Mouse (Mus musculus) midbrain, postnatal 0 days (tissue): Measurements from ENCODE around the gene Nipa2. TPM values are rescaled to one million over a fixed set of nuclear protein-coding genes. Genes with fewer than 3 reads are reported as not detected.
"Not testable (repeated sequence)": the region's sequence is repeated elsewhere in the genome, so short reads cannot be mapped to it uniquely, and the experiment has no call there.

Experiments used
- ATAC-seq: fragments of 200-750 bp; cut with Nextera tagmentation; 2 replicates; pipeline ENCODE4 v1.8.0; 2017; ENCODE audit warnings: moderate number of reproducible peaks, mild to moderate bottlenecking, moderate TSS enrichment, moderate library complexity; ENCODE audit not compliant: low FRiP score
- DNase-seq: peaks from one replicate; pipeline ENCODE4 v3.0.0-alpha.2; 2015; ENCODE audit warnings: low spot score
- H3K27ac ChIP-seq: fragments of 300-500 bp; sonication (generic); 2 replicates; pipeline ENCODE4 v1.5.1; 2014; ENCODE audit warnings: low read depth, mild to moderate bottlenecking, low read length, mixed read lengths
- H3K27me3 ChIP-seq: fragments of 300-500 bp; sonication (generic); 2 replicates; pipeline ENCODE4 v1.6.1; 2014; ENCODE audit warnings: low read length, control low read depth, mixed read lengths; ENCODE audit not compliant: insufficient read depth
- H3K36me3 ChIP-seq: fragments of 300-500 bp; sonication (generic); 2 replicates; pipeline ENCODE4 v1.6.1; 2014; ENCODE audit warnings: low read length, control low read depth, mixed read lengths; ENCODE audit not compliant: insufficient read depth
- H3K4me1 ChIP-seq: fragments of 300-500 bp; sonication (generic); 2 replicates; pipeline ENCODE4 v1.6.1; 2014; ENCODE audit warnings: mild to moderate bottlenecking, control low read depth, antibody characterized with exemption, low read length, mixed read lengths; ENCODE audit not compliant: insufficient read depth
- H3K4me2 ChIP-seq: fragments of 300-500 bp; sonication (generic); 2 replicates; pipeline ENCODE4 v1.6.1; 2014; ENCODE audit warnings: low read depth, mild to moderate bottlenecking, low read length, mixed read lengths; ENCODE audit not compliant: poor library complexity, severe bottlenecking
- H3K4me3 ChIP-seq: fragments of 300-500 bp; sonication (generic); 2 replicates; pipeline ENCODE4 v1.5.1; 2014; ENCODE audit warnings: low read depth, mild to moderate bottlenecking, low read length, moderate library complexity
- H3K9ac ChIP-seq: fragments of 300-500 bp; sonication (generic); replicated peaks from 2 replicates; pipeline ENCODE4 v1.6.1; 2014; ENCODE audit warnings: mild to moderate bottlenecking, low read length, moderate library complexity, mixed read lengths; ENCODE audit not compliant: poor library complexity, severe bottlenecking
- H3K9me3 ChIP-seq: fragments of 300-500 bp; sonication (generic); 2 replicates; pipeline ENCODE4 v1.6.1; 2016; ENCODE audit warnings: low read length, control low read depth
- CTCF ChIP-seq: IDR thresholded peaks from 2 replicates; pipeline ENCODE4 v1.5.1; 2016; ENCODE audit warnings: antibody characterized with exemption, mild to moderate bottlenecking
- WGBS: fragments of 180-500 bp; shearing (Covaris S2); extraction: QIAGEN DNeasy Blood & Tissue Kit; methylation state at CpG from one replicate; pipeline ENCODE4 v1.1.7; 2014; 5-methylcytosine and 5-hydroxymethylcytosine counted together
- polyA plus RNA-seq: library from polyadenylated mRNA; unstranded; fragments of >200 nt; fragmentation: Nextera tagmentation; extraction: Ambion mirVana; gene quantifications from 2 replicates; pipeline ENCODE4 v1.2.1, GENCODE M21; 2015
- total RNA-seq: library from RNA; depleted of rRNA; stranded (reverse); fragments of >200 nt; gene quantifications from 2 replicates; pipeline ENCODE4 v1.2.3, GENCODE M21; 2014

Gene Nipa2
- total and polyA plus RNA-seq, 2 experiments from 2014 or later: 28.9 to 31.3 TPM

DNA sequence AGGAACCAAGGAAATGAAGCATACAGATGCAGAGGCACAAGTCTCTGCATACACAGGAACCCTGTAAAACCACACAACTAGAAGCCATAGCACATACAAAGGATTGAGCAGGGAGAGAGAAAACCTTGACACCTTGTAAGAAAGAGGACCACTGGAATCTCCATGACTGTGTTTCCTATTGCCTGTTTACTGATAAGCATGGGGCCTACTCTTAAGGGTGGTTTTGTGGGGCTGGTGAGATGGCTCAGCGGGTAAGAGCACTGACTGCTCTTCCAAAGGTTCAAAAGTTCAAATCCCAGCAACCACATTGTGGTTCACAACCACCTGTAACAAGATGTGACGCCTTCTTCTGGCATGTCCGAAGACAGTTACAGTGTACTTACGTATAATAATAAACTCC, 35.0 kb downstream of the Nipa2 start:
- WGBS: 96% methylated on average over 4 of the region's 4 CpGs
- no peak overlapping the region for H3K9ac ChIP-seq
- no peak for ATAC-seq
- peaks cover 33% of the 10 kb centered on the region for H3K36me3 ChIP-seq
- no peak overlapping the region for H3K27ac ChIP-seq
- no peak overlapping the region for H3K4me2 ChIP-seq
- TF ChIP-seq CTCF: no peak
- H3K9me3 ChIP-seq: no peaks in the 10 kb centered on the region
- no peak overlapping the region for H3K4me3 ChIP-seq
- no peaks in the 10 kb centered on the region for H3K27me3 ChIP-seq
- H3K4me1 ChIP-seq: no peaks in the 10 kb centered on the region
- no peak for DNase-seq

DNA sequence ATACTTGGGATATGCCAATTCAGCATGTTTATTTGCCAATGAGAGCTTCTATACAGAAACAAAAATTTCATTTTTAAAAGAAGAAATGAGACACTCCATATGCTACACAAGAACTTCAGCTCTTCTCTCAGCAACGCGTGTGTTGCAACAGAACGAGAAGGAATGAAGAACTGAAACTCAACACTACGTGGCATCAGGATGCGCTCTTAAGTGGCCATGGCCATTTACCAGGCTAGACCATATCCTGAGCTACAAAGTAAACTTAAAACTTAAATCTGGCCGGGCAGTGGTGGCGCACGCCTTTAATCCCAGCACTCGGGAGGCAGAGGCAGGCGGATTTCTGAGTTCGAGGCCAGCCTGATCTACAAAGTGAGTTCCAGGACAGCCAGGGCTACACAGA, 43.9 kb downstream of the Nipa2 start:
- H3K4me3 ChIP-seq, H3K9ac ChIP-seq, DNase-seq, H3K4me1 ChIP-seq, H3K9me3 ChIP-seq, H3K27ac ChIP-seq, H3K27me3 ChIP-seq, H3K4me2 ChIP-seq, ATAC-seq: not testable (repeated sequence)
- 98% methylated on average over 10 of the region's 11 CpGs for WGBS
- peaks cover 40% of the 10 kb centered on the region for H3K36me3 ChIP-seq

DNA sequence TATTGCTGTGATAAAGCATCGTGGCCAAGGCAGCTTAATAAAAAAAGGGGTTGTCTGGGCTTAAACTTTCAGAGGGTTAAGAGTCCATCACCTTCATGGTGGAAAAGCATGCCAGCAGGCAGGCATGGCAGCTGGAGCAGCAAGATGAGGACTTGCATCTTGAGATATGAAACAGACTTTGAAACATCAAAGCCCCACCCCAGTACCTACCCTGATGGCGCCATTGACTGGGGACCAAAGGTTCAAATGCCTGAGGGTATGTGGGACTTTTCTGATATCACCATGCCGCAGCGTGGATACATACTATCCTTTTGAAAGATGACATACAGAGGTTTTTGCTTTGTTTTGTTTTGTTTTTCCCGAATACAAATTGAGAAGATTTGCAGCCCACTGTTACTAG, 50.2 kb downstream of the Nipa2 start:
- Histone ChIP-seq H3K27me3 (no peaks in the 10 kb centered on the region), H3K9me3 (no peaks in the 10 kb centered on the region), H3K4me3 (no peak overlapping the region), H3K4me1 (no peaks in the 10 kb centered on the region), H3K4me2 (no peak overlapping the region), H3K36me3 (peaks cover 51% of the 10 kb centered on the region), H3K9ac (no peak overlapping the region), H3K27ac (no peak overlapping the region)
- 90% methylated on average over 5 of the region's 5 CpGs for WGBS
- ATAC-seq: no peak
- no peak for DNase-seq
- TF ChIP-seq CTCF: no peak

DNA sequence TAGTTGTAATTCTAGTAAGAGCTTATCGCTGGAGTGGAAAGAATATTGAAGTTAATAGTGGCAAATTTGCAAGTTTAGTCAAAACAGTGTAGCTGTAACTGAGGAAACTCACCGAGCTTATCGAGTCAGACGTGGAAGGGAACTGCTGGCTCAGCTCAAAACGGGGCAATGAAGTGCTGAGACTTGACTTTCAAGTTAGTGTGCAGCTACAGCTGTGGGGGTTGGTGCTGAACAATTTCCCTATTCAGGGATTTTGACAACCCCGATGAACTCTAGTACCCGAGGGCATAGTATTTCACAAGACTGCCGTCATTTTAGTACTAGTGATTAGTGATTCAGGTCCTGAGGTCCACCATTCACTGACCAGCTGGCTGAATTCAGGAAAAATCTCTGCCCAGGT, 50.9 kb downstream of the Nipa2 start:
- Histone ChIP-seq H3K27me3 (no peaks in the 10 kb centered on the region), H3K4me2 (no peak overlapping the region), H3K4me1 (no peaks in the 10 kb centered on the region), H3K4me3 (no peak overlapping the region), H3K9me3 (no peaks in the 10 kb centered on the region), H3K9ac (no peak overlapping the region), H3K27ac (no peak overlapping the region), H3K36me3 (peaks cover 53% of the 10 kb centered on the region)
- WGBS: 88% methylated on average over 8 of the region's 8 CpGs
- TF ChIP-seq CTCF: no peak
- ATAC-seq (no peak), DNase-seq (peak; percentile 11)

DNA sequence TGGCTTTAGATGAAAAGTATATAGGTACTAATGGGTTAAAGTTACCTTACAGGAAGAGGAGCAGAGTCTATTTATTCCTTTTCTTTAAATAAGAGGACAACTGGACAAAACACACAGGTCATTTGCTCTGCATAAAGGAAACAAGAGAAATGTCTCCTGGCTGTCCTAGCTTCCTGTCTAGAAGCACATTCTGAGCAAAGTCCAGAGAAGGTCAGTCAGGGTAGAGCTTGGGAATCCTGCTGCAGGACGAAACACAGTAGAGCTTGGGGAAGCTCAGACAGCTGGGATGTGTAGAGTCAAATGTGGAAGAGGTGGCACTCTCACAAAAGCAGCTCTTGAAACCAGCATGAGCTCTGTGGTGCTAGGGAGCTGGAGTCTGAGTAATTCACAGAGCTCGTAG, 51.9 kb downstream of the Nipa2 start:
- no peak for DNase-seq
- Histone ChIP-seq H3K4me2 (no peak overlapping the region), H3K9me3 (no peaks in the 10 kb centered on the region), H3K9ac (no peak overlapping the region), H3K27me3 (no peaks in the 10 kb centered on the region), H3K27ac (no peak overlapping the region), H3K36me3 (peaks cover 53% of the 10 kb centered on the region), H3K4me1 (no peaks in the 10 kb centered on the region), H3K4me3 (no peak overlapping the region)
- WGBS: 90% methylated on average over 2 of the region's 2 CpGs
- no peak for TF ChIP-seq CTCF
- no peak for ATAC-seq

DNA sequence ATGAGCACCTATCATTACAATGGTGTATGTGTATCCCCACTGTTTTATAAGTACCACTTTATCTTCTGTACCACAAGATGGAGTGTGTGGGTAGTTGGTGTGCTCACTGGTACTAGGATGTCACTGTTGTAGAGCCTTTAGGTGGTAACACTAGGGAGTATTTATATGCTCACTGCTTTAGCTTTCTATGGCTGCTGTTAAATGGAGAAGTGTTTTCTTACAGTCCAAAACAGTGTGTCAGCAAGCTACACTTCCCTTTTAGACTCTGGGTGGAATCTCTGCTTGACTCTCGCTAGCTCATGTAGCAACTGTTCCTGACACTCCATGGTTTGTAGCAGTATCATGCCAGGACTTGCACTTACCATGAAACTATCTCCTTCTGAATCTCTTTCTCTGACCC, 52.8 kb downstream of the Nipa2 start:
- Histone ChIP-seq H3K27me3 (no peaks in the 10 kb centered on the region), H3K9me3 (no peaks in the 10 kb centered on the region), H3K9ac (no peak overlapping the region), H3K27ac (no peak overlapping the region), H3K4me3 (no peak overlapping the region), H3K4me1 (no peaks in the 10 kb centered on the region), H3K36me3 (peaks cover 45% of the 10 kb centered on the region), H3K4me2 (no peak overlapping the region)
- no peak for TF ChIP-seq CTCF
- WGBS: 90% methylated on average over 1 of the region's 1 CpGs
- DNase-seq: no peak
- no peak for ATAC-seq
